28 mouse cellular contexts compared by ENCODE assay signal in genomic region chr5:100523331-100523730, GRCm38 (mm10). TPM values are rescaled to one million over a fixed set of nuclear protein-coding genes. Genes with fewer than 3 reads are reported as not detected.
"Had no signal": no experiment of that assay in that cellular context is flagged by ENCODE, and none has a peak within 500 bp of the region (broad histone marks: within the 10 kb centered on the region; RNA-seq: fewer than 3 reads in every experiment).

No protein-coding gene starts in this region.

- H3K9ac ChIP-seq: embryonic facial prominence, embryonic 12.5 days; embryonic facial prominence, embryonic 13.5 days; embryonic facial prominence, embryonic 15.5 days; forebrain, embryonic 12.5 days; forebrain, embryonic 13.5 days; forebrain, embryonic 15.5 days; forebrain, postnatal 0 days had no signal

- H3K4me3 ChIP-seq: embryonic facial prominence, embryonic 10.5 days; embryonic facial prominence, embryonic 12.5 days; embryonic facial prominence, embryonic 13.5 days; embryonic facial prominence, embryonic 15.5 days; erythroblast, embryonic 14.5 days; forebrain, embryonic 10.5 days; forebrain, embryonic 12.5 days; forebrain, embryonic 13.5 days; forebrain, embryonic 15.5 days; gastrocnemius, adult 2 months; heart, adult 2 months had no signal

- DNase-seq: cerebellum, adult 2 months; cerebellum, adult 8-10 months; cerebellum, adult 9-10 months; cerebellum, adult 9-11 months; cerebellum, postnatal 10 days; cerebellum, postnatal 14 days; cerebellum, postnatal 25 days; cerebellum, postnatal 36 days; embryo, embryonic 11 days; forebrain, postnatal 0 days; gastrocnemius, adult 2 months; gastrocnemius, postnatal 10 days; gastrocnemius, postnatal 14 days; gastrocnemius, postnatal 25 days; gastrocnemius, postnatal 36 days; heart, adult 18-20 months; heart, adult 2 months had no signal

- H3K4me2 ChIP-seq: embryonic facial prominence, embryonic 12.5 days; embryonic facial prominence, embryonic 13.5 days; embryonic facial prominence, embryonic 15.5 days; forebrain, embryonic 12.5 days; forebrain, embryonic 13.5 days; forebrain, embryonic 15.5 days had no signal

- H3K27ac ChIP-seq: embryonic facial prominence, embryonic 10.5 days; embryonic facial prominence, embryonic 12.5 days; embryonic facial prominence, embryonic 13.5 days; embryonic facial prominence, embryonic 15.5 days; forebrain, embryonic 10.5 days; forebrain, embryonic 12.5 days; forebrain, embryonic 13.5 days; forebrain, embryonic 15.5 days; gastrocnemius, adult 2 months; heart, adult 2 months had no signal

- ATAC-seq: forebrain, embryonic 13.5 days; forebrain, embryonic 14.5 days; forebrain, embryonic 15.5 days; forebrain, embryonic 16.5 days; forebrain, postnatal 0 days had no signal

- H3K9me3 ChIP-seq: embryonic facial prominence, embryonic 10.5 days; embryonic facial prominence, embryonic 12.5 days; embryonic facial prominence, embryonic 13.5 days; embryonic facial prominence, embryonic 15.5 days; forebrain, embryonic 10.5 days; forebrain, embryonic 12.5 days; forebrain, embryonic 13.5 days; forebrain, embryonic 15.5 days had no signal

- H3K36me3 ChIP-seq: embryonic facial prominence, embryonic 15.5 days; forebrain, embryonic 12.5 days had no signal

- H3K27me3 ChIP-seq: embryonic facial prominence, embryonic 12.5 days; embryonic facial prominence, embryonic 13.5 days; embryonic facial prominence, embryonic 15.5 days; forebrain, embryonic 12.5 days; forebrain, embryonic 13.5 days; forebrain, embryonic 15.5 days had no signal

RNA-seq across cellular contexts. Expression of gene Plac8, which starts 48.7 kb away (rescaled TPM):
- total RNA-seq: gastrocnemius, adult 2 months; gastrocnemius, postnatal 36 days had no signal
